Mouse (Mus musculus): ENCODE results near the gene Rpsa. TPM values are rescaled to one million over a fixed set of nuclear protein-coding genes. Genes with fewer than 3 reads are reported as not detected.

The Rpsa gene
- polyA plus RNA-seq, 1 experiment from 2014 or later = 879 TPM

- no peak for ATAC-seq
- no peak overlapping the region for H3K9ac ChIP-seq (ENCODE audit: low read depth, low read length)
- H3K36me3 ChIP-seq (ENCODE audit: control insufficient read depth, insufficient read depth, low read length) = peaks cover 26% of the 10 kb centered on the region
- H3K27ac ChIP-seq (ENCODE audit: low read length) = no peak overlapping the region
- H3K4me2 ChIP-seq (ENCODE audit: low read length) = no peak overlapping the region
- no peaks in the 10 kb centered on the region for H3K27me3 ChIP-seq (ENCODE audit: control insufficient read depth, insufficient read depth, low read depth, low read length)
- no peaks in the 10 kb centered on the region for H3K4me1 ChIP-seq (ENCODE audit: control insufficient read depth, insufficient read depth, low read length)
- no peak overlapping the region for H3K4me3 ChIP-seq (ENCODE audit: low read depth, low read length)
- H3K9me3 ChIP-seq (replicated peaks; ENCODE audit: control insufficient read depth, low read length, poor library complexity, severe bottlenecking) = no peaks in the 10 kb centered on the region
- WGBS = 91% methylated on average over 4 of the region's 4 CpGs
These were observed 9.3 kb upstream of the Rpsa start for GRCm38 (mm10) chr9:120118212-120118611.

GRCm38 (mm10) chr9:120120503-120120902 is 7.0 kb upstream of the Rpsa start:
- Histone ChIP-seq H3K4me2 (ENCODE audit: low read length) (no peak overlapping the region), H3K9me3 (replicated peaks; ENCODE audit: control insufficient read depth, low read length, poor library complexity, severe bottlenecking) (no peaks in the 10 kb centered on the region), H3K4me1 (ENCODE audit: control insufficient read depth, insufficient read depth, low read length) (no peaks in the 10 kb centered on the region), H3K27ac (ENCODE audit: low read length) (no peak overlapping the region), H3K9ac (ENCODE audit: low read depth, low read length) (no peak overlapping the region), H3K27me3 (ENCODE audit: control insufficient read depth, insufficient read depth, low read depth, low read length) (no peaks in the 10 kb centered on the region), H3K36me3 (ENCODE audit: control insufficient read depth, insufficient read depth, low read length) (peaks cover 35% of the 10 kb centered on the region), H3K4me3 (ENCODE audit: low read depth, low read length) (no peak overlapping the region)
- WGBS = 90% methylated on average over 7 of the region's 7 CpGs
- no peak for ATAC-seq

GRCm38 (mm10) chr9:120126868-120127267 is 621 bp upstream of the Rpsa start:
- Histone ChIP-seq H3K4me1 (ENCODE audit: control insufficient read depth, insufficient read depth, low read length) (peaks cover 16% of the 10 kb centered on the region), H3K9ac (ENCODE audit: low read depth, low read length) (peak overlapping the region; percentile 63), H3K4me3 (ENCODE audit: low read depth, low read length) (peak overlapping the region; percentile 100), H3K27me3 (ENCODE audit: control insufficient read depth, insufficient read depth, low read depth, low read length) (no peaks in the 10 kb centered on the region), H3K27ac (ENCODE audit: low read length) (peak overlapping the region; percentile 82), H3K9me3 (replicated peaks; ENCODE audit: control insufficient read depth, low read length, poor library complexity, severe bottlenecking) (no peaks in the 10 kb centered on the region), H3K4me2 (ENCODE audit: low read length) (peak overlapping the region; percentile 73), H3K36me3 (ENCODE audit: control insufficient read depth, insufficient read depth, low read length) (peaks cover 28% of the 10 kb centered on the region)
- ATAC-seq = peak; percentile 14; the same call in 1 of the 2 replicates
- WGBS = 63% methylated on average over 11 of the region's 11 CpGs

- Histone ChIP-seq H3K4me2 (ENCODE audit: low read length) (peak overlapping the region; percentile 94; the same call in 1 of the 2 replicates), H3K9ac (ENCODE audit: low read depth, low read length) (peak overlapping the region; percentile 99; the same call in 1 of the 2 replicates)
These were observed 1.8 kb downstream of the Rpsa start for GRCm38 (mm10) chr9:120129276-120129675.

GRCm38 (mm10) chr9:120131784-120132288 is 4.3 kb downstream of the Rpsa start:
- H3K4me3 ChIP-seq (ENCODE audit: low read depth, low read length) = no peak overlapping the region
- H3K4me2 ChIP-seq (ENCODE audit: low read length) = no peak overlapping the region
- WGBS = 88% methylated on average over 3 of the region's 3 CpGs
- no peak for ATAC-seq
- peaks cover 21% of the 10 kb centered on the region; the same call in 1 of the 2 replicates for H3K36me3 ChIP-seq (ENCODE audit: control insufficient read depth, insufficient read depth, low read length)
- H3K4me1 ChIP-seq (ENCODE audit: control insufficient read depth, insufficient read depth, low read length) = peaks cover 16% of the 10 kb centered on the region
- H3K9me3 ChIP-seq (replicated peaks; ENCODE audit: control insufficient read depth, low read length, poor library complexity, severe bottlenecking) = no peaks in the 10 kb centered on the region
- no peaks in the 10 kb centered on the region for H3K27me3 ChIP-seq (ENCODE audit: control insufficient read depth, insufficient read depth, low read depth, low read length)
- H3K9ac ChIP-seq (ENCODE audit: low read depth, low read length) = no peak overlapping the region
- no peak overlapping the region for H3K27ac ChIP-seq (ENCODE audit: low read length)

More at GRCm38 (mm10) chr9:120129276-120129675, 1.8 kb downstream of the Rpsa start:
- ATAC-seq = no peak
- H3K27me3 ChIP-seq (ENCODE audit: control insufficient read depth, insufficient read depth, low read depth, low read length) = no peaks in the 10 kb centered on the region
- 78% methylated on average over 10 of the region's 10 CpGs for WGBS
- H3K9me3 ChIP-seq (replicated peaks; ENCODE audit: control insufficient read depth, low read length, poor library complexity, severe bottlenecking) = no peaks in the 10 kb centered on the region
- peaks cover 21% of the 10 kb centered on the region; the same call in 1 of the 2 replicates for H3K36me3 ChIP-seq (ENCODE audit: control insufficient read depth, insufficient read depth, low read length)
- no peak overlapping the region for H3K27ac ChIP-seq (ENCODE audit: low read length)
- no peak overlapping the region for H3K4me3 ChIP-seq (ENCODE audit: low read depth, low read length)
- peaks cover 16% of the 10 kb centered on the region for H3K4me1 ChIP-seq (ENCODE audit: control insufficient read depth, insufficient read depth, low read length)

GRCm38 (mm10) chr9:120132980-120133754 is 5.7 kb downstream of the Rpsa start:
- no peak for ATAC-seq
- Histone ChIP-seq H3K9ac (ENCODE audit: low read depth, low read length) (no peak overlapping the region), H3K9me3 (replicated peaks; ENCODE audit: control insufficient read depth, low read length, poor library complexity, severe bottlenecking) (no peaks in the 10 kb centered on the region), H3K36me3 (ENCODE audit: control insufficient read depth, insufficient read depth, low read length) (peaks cover 21% of the 10 kb centered on the region; the same call in 1 of the 2 replicates), H3K27ac (ENCODE audit: low read length) (no peak overlapping the region), H3K4me3 (ENCODE audit: low read depth, low read length) (no peak overlapping the region), H3K4me1 (ENCODE audit: control insufficient read depth, insufficient read depth, low read length) (peaks cover 14% of the 10 kb centered on the region), H3K27me3 (ENCODE audit: control insufficient read depth, insufficient read depth, low read depth, low read length) (no peaks in the 10 kb centered on the region), H3K4me2 (ENCODE audit: low read length) (no peak overlapping the region)
- 45% methylated on average over 8 of the region's 8 CpGs for WGBS

- WGBS = 59% methylated on average over 6 of the region's 6 CpGs
- peaks cover 6% of the 10 kb centered on the region for H3K4me1 ChIP-seq (ENCODE audit: control insufficient read depth, insufficient read depth, low read length)
- H3K36me3 ChIP-seq (ENCODE audit: control insufficient read depth, insufficient read depth, low read length) = peaks cover 21% of the 10 kb centered on the region; the same call in 1 of the 2 replicates
- ATAC-seq = no peak
- H3K27me3 ChIP-seq (ENCODE audit: control insufficient read depth, insufficient read depth, low read depth, low read length) = no peaks in the 10 kb centered on the region
- no peak overlapping the region for H3K9ac ChIP-seq (ENCODE audit: low read depth, low read length)
- no peak overlapping the region for H3K4me2 ChIP-seq (ENCODE audit: low read length)
- no peaks in the 10 kb centered on the region for H3K9me3 ChIP-seq (replicated peaks; ENCODE audit: control insufficient read depth, low read length, poor library complexity, severe bottlenecking)
- H3K4me3 ChIP-seq (ENCODE audit: low read depth, low read length) = no peak overlapping the region
- H3K27ac ChIP-seq (ENCODE audit: low read length) = no peak overlapping the region
These were observed 6.4 kb downstream of the Rpsa start for GRCm38 (mm10) chr9:120133755-120134475.

DNA sequence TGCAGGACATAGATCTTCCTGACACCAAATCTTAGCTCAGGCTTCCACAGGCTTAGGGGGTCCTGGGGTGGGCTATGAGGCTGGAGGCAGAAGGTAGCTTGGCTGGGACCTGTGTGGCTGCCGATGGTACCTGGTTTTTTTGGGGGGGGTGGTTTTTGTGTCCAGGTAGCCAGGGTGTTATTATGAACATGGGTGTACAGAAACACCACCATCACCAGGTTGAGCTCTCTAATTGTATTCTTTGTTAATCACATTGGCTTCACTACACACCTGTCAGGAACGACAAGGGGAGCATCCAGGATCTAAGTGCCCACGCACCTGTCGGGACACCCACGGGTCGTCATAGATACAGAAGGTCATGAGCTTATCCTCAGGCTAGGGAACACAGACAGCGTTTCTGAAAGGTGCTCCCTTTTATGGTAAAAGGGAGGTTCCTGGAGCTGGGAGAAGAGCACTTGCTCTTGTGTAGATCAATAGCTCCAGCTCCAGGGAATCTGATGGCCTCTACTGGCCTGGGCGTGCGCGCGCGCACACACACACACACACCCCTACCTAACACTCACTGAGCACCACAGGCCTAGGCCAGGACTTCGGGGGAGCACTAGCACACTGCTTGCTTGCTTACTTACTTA is 7.2 kb downstream of the Rpsa start:
- 83% methylated on average over 13 of the region's 13 CpGs for WGBS
- Histone ChIP-seq H3K4me2 (ENCODE audit: low read length) (no peak overlapping the region), H3K36me3 (ENCODE audit: control insufficient read depth, insufficient read depth, low read length) (peaks cover 21% of the 10 kb centered on the region; the same call in 1 of the 2 replicates), H3K27ac (ENCODE audit: low read length) (no peak overlapping the region), H3K9me3 (replicated peaks; ENCODE audit: control insufficient read depth, low read length, poor library complexity, severe bottlenecking) (no peaks in the 10 kb centered on the region), H3K27me3 (ENCODE audit: control insufficient read depth, insufficient read depth, low read depth, low read length) (no peaks in the 10 kb centered on the region), H3K4me3 (ENCODE audit: low read depth, low read length) (no peak overlapping the region), H3K9ac (ENCODE audit: low read depth, low read length) (0 out of 2 replicates have a peak overlapping the region, but pooled peaks have one; percentile 14), H3K4me1 (ENCODE audit: control insufficient read depth, insufficient read depth, low read length) (no peaks in the 10 kb centered on the region)
- no peak for ATAC-seq
